Mouse (Mus musculus): ENCODE measurements around the gene Nrxn3.

DNA sequence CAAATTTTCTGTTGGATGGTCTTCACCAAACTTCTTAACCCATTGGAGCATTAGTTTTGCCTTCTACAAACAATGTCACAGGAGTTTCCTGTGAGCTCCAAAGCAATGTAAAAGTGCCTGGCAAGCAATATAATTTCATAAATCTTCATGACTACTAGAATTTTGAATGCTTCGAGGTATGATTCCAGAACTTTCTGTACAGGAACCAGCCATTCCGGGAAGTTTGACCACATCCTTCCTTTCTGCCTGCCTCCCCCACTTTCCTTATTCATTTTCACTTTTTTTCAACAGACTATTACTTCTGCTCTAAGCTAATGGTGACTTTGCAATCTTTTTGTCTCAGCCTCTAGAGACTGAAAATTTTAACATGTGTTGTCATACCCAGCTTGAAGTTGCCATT lies 1218.1 kb downstream of the Nrxn3 start:
- TF ChIP-seq POLR2A (IDR thresholded peaks at IDR 0.05; ENCODE audit: control insufficient read depth, low read depth, low read length), result no peak
- no peak for TF ChIP-seq CTCF (IDR thresholded peaks at IDR 0.05; ENCODE audit: control insufficient read depth, insufficient read depth, insufficient replicate concordance, low read depth, low read length)
